Mouse (Mus musculus): ENCODE measurements around the gene Gm11213.

- no peak for TF ChIP-seq CTCF (IDR thresholded peaks at IDR 0.05; ENCODE audit: control insufficient read depth, insufficient read depth, insufficient read length)
- TF ChIP-seq USF1 (IDR thresholded peaks at IDR 0.05; ENCODE audit: low read depth), result no peak
Measured at GRCm38 (mm10) chr4:63605545-63605944, 484 bp upstream of the Gm11213 start.

Measured in C2C12 (cell line).